Mouse (Mus musculus): Measurements from ENCODE around the gene Tbc1d13. TPM values are rescaled to one million over a fixed set of nuclear protein-coding genes. Genes with fewer than 3 reads are reported as not detected.

Tbc1d13 gene
- total RNA-seq (2014; rRNA removed) (141 and 168 TPM in 2 replicates), polyA plus RNA-seq (2015; fragmentation: Nextera tagmentation; extraction: Ambion mirVana) (8.1 and 10.6 TPM in 2 replicates)

DNA sequence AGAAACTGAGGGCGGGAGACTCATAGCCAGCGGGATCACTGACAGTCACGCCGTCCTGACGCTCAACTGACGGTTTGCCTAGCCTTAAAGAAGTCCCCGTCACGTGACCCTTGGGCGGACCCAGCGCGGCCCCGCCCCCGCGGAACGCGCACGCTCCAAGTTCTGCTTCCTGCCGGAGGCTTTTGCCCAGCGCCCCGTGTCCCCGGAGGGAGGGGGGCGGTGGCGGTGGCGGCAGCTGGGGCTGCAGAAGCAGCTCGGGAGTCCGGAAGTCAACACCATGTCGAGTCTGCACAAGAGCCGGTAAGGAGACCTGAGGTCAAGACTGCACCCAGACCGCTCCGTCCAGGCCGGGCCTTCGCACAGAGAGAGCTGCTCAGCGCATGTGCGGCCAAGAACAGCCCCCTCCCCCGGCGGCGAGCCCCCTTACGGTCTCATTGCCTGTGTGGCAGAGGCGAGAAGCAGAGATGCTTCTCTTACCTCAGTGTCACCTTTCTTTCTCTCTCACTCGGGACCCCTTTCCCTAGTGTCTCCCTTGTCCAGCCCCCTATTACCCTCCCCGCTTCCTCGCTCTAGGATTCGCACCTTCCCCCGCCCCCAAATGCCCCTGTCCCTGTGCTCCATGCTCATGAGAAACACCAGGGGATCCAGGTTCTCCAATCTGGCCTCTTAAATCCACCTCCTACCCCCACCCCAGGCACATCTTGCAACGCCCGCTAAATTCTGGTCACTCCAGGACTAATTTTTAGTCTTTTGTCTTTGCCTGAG, at the start of gene Tbc1d13:
TSS of gene Tbc1d13 (plus strand) at position 134 of the 765 bp plus-strand sequence.
- peak within 1 kb of the TSS; percentile 79 for H3K9ac ChIP-seq (replicated peaks; ENCODE audit: low read length, poor library complexity, severe bottlenecking)
- TF ChIP-seq CTCF (IDR thresholded peaks at IDR 0.05): no peak
- peaks cover 5% of the 10 kb centered on the region; the same call in 1 of the 2 replicates for H3K36me3 ChIP-seq (ENCODE audit: insufficient read depth, low read length)
- H3K4me2 ChIP-seq (ENCODE audit: low read depth, low read length, poor library complexity, severe bottlenecking): peak within 1 kb of the TSS; percentile 90
- H3K9me3 ChIP-seq (ENCODE audit: low read length): no peaks in the 10 kb centered on the region
- peak within 1 kb of the TSS; percentile 80 for H3K27ac ChIP-seq (ENCODE audit: low read depth, low read length)
- H3K27me3 ChIP-seq (ENCODE audit: insufficient read depth, low read length): no peaks in the 10 kb centered on the region
- ATAC-seq (ENCODE audit: low FRiP score): peak; percentile 93
- H3K4me3 ChIP-seq (ENCODE audit: low read depth, low read length): peak within 1 kb of the TSS; percentile 78
- under 1% methylated on average over 46 of the region's 46 CpGs for WGBS
- H3K4me1 ChIP-seq (ENCODE audit: insufficient read depth, low read length): peaks cover 11% of the 10 kb centered on the region; the same call in 1 of the 2 replicates
- DNase-seq (ENCODE audit: low spot score): peak; percentile 96

DNA sequence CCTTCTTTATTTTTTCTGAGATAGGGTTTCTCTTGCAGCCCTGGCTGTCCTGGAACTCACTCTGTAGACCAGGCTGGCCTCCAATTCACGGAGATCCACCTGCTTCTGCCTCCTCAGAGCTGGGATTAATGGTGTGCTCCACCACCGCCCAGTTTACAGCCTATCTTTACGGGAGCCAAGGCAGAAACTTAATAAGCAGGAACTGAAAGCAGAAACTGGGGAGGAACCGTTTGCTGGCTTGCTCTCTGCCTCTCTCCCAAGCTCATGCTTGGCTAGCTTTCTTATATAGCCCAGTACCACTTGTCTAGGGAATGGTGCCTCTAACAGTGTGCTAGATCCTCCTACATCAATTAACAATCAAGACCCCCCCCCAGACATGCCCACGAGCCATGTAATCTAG, 49.4 kb upstream of the Tbc1d13 start:
- Histone ChIP-seq H3K27me3 (ENCODE audit: insufficient read depth, low read length) (no peaks in the 10 kb centered on the region), H3K4me2 (ENCODE audit: low read depth, low read length, poor library complexity, severe bottlenecking) (no peak overlapping the region; the same call in 1 of the 2 replicates), H3K9me3 (ENCODE audit: low read length) (no peaks in the 10 kb centered on the region), H3K4me3 (ENCODE audit: low read depth, low read length) (no peak overlapping the region), H3K9ac (replicated peaks; ENCODE audit: low read length, poor library complexity, severe bottlenecking) (no peak overlapping the region), H3K4me1 (ENCODE audit: insufficient read depth, low read length) (peaks cover 3% of the 10 kb centered on the region; the same call in 1 of the 2 replicates), H3K36me3 (ENCODE audit: insufficient read depth, low read length) (no peaks in the 10 kb centered on the region), H3K27ac (ENCODE audit: low read depth, low read length) (no peak overlapping the region)
- ATAC-seq (ENCODE audit: low FRiP score) (no peak), DNase-seq (ENCODE audit: low spot score) (no peak)
- 58% methylated on average over 5 of the region's 5 CpGs for WGBS
- TF ChIP-seq CTCF (IDR thresholded peaks at IDR 0.05): no peak

DNA sequence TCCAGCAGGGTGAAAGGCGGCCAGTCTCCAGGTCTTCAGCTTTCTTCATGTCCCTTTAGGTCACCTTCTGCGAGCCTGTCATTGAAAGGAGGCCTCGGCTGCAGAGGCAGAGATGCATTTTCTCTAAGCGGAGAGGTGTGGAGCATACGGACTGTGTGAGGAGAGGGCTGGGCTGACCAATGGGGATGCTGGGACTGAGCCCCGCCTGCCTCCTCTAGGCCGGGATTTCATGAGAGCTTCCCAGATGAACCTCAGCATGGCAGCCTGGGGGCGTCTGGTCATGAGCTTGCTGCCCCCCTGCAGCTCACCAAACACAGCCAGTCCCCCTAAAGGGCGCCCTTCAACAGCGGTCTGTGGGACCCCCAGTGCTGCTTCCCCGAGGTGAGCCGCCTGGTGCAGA, 48.9 kb upstream of the Tbc1d13 start:
- no peaks in the 10 kb centered on the region for H3K9me3 ChIP-seq (ENCODE audit: low read length)
- no peak overlapping the region for H3K9ac ChIP-seq (replicated peaks; ENCODE audit: low read length, poor library complexity, severe bottlenecking)
- H3K36me3 ChIP-seq (ENCODE audit: insufficient read depth, low read length): no peaks in the 10 kb centered on the region
- H3K4me2 ChIP-seq (ENCODE audit: low read depth, low read length, poor library complexity, severe bottlenecking): peak overlapping the region; percentile 28
- no peak overlapping the region for H3K4me3 ChIP-seq (ENCODE audit: low read depth, low read length)
- TF ChIP-seq CTCF (IDR thresholded peaks at IDR 0.05): no peak
- ATAC-seq (ENCODE audit: low FRiP score) (no peak), DNase-seq (ENCODE audit: low spot score) (no peak)
- 15% methylated on average over 12 of the region's 12 CpGs for WGBS
- no peaks in the 10 kb centered on the region for H3K27me3 ChIP-seq (ENCODE audit: insufficient read depth, low read length)
- H3K27ac ChIP-seq (ENCODE audit: low read depth, low read length): no peak overlapping the region
- H3K4me1 ChIP-seq (ENCODE audit: insufficient read depth, low read length): peaks cover 3% of the 10 kb centered on the region; the same call in 1 of the 2 replicates

DNA sequence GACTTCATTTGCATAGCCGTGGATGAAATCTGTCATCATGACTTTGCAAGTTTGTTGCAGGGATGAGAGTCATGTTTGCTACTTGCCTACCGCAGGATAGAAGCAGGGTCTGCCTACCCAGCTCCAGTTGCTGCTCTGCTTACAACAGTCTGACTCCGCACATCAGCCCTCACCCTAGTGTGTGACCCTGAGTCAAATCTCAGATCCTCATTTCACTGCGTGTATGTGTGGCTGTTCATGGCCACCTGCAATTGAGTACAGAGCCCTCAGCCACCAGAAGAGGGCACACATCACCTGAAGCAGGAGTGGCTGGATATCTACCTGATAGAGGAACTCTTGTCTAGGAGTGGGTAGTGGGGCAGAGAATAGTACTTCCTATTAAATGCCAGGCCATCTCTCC, 46.2 kb upstream of the Tbc1d13 start:
- no peak for TF ChIP-seq CTCF (IDR thresholded peaks at IDR 0.05)

DNA sequence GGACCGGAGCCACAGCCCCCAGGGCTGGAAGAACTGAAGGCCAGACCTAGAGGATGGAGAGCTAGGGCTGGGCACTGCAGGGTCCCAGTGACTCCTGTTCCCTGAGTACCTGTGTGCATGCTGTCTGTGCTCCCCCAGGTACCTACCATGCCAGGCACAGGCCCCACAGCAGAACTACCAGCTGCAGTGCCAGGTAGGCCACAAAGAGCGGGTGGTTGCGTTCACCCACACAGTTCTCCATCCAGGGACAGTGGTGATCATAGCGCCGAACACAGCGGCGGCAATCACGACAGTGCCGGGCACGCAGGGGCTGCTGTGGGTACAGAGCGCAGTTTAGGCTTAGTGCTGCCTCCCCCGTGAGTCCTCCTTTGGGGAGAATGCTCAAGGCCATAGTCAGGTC, 42.0 kb upstream of the Tbc1d13 start:
- WGBS: 94% methylated on average over 12 of the region's 12 CpGs
- no peaks in the 10 kb centered on the region for H3K27me3 ChIP-seq (ENCODE audit: insufficient read depth, low read length)
- no peak overlapping the region for H3K9ac ChIP-seq (replicated peaks; ENCODE audit: low read length, poor library complexity, severe bottlenecking)
- no peak for TF ChIP-seq CTCF (IDR thresholded peaks at IDR 0.05)
- H3K4me3 ChIP-seq (ENCODE audit: low read depth, low read length): no peak overlapping the region
- no peaks in the 10 kb centered on the region for H3K9me3 ChIP-seq (ENCODE audit: low read length)
- ATAC-seq (ENCODE audit: low FRiP score) (no peak), DNase-seq (ENCODE audit: low spot score) (no peak)
- no peaks in the 10 kb centered on the region for H3K36me3 ChIP-seq (ENCODE audit: insufficient read depth, low read length)
- H3K27ac ChIP-seq (ENCODE audit: low read depth, low read length): no peak overlapping the region
- H3K4me2 ChIP-seq (ENCODE audit: low read depth, low read length, poor library complexity, severe bottlenecking): no peak overlapping the region
- H3K4me1 ChIP-seq (ENCODE audit: insufficient read depth, low read length): 0 out of 2 replicates have a peak, but pooled peaks cover 7% of the 10 kb centered on the region

More for the DNA sequence above, 46.2 kb upstream of the Tbc1d13 start:
- Histone ChIP-seq H3K4me1 (ENCODE audit: insufficient read depth, low read length) (peaks cover 3% of the 10 kb centered on the region; the same call in 1 of the 2 replicates), H3K27me3 (ENCODE audit: insufficient read depth, low read length) (no peaks in the 10 kb centered on the region), H3K9me3 (ENCODE audit: low read length) (no peaks in the 10 kb centered on the region), H3K9ac (replicated peaks; ENCODE audit: low read length, poor library complexity, severe bottlenecking) (no peak overlapping the region), H3K4me3 (ENCODE audit: low read depth, low read length) (no peak overlapping the region), H3K36me3 (ENCODE audit: insufficient read depth, low read length) (no peaks in the 10 kb centered on the region), H3K4me2 (ENCODE audit: low read depth, low read length, poor library complexity, severe bottlenecking) (no peak overlapping the region), H3K27ac (ENCODE audit: low read depth, low read length) (no peak overlapping the region)
- WGBS: 92% methylated on average over 4 of the region's 4 CpGs
- ATAC-seq (ENCODE audit: low FRiP score): no peak
- DNase-seq (ENCODE audit: low spot score): no peak

DNA sequence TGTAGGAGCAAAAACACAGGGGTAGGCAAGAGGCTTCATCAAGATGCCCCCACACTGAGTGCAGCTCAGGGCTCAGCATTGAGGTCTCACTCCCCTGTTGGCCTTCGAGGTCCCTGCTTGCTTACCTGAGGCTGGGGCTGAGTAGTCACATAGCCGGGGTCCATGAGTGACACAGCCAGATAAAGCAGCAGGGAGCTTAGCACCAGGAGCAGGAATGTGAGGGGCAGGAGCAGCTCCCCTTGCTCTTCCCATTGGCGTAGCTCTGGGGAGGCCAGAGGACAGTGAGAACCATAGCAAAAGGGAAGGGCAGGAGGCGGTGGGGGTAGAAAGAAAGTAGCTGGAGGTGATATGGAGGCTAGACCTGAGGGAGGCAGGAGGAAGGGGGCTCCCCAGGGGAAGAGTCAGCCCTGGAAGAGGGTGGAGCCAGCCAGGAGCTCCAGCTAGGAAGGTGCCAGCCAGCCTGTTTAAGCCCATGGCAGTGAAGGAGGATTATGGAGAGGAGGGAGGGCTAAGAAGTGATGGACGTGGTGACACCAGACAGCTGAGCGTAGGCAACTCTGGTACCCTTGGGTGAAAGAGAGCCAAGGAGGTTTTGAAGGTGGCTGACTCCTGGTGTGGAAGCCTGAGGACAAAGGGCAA, 41.1 kb upstream of the Tbc1d13 start:
- Histone ChIP-seq H3K36me3 (ENCODE audit: insufficient read depth, low read length) (peaks cover 6% of the 10 kb centered on the region), H3K4me1 (ENCODE audit: insufficient read depth, low read length) (0 out of 2 replicates have a peak, but pooled peaks cover 7% of the 10 kb centered on the region), H3K27ac (ENCODE audit: low read depth, low read length) (no peak overlapping the region), H3K4me3 (ENCODE audit: low read depth, low read length) (peak overlapping the region; percentile 47; the same call in 1 of the 2 replicates), H3K4me2 (ENCODE audit: low read depth, low read length, poor library complexity, severe bottlenecking) (peak overlapping the region; percentile 78), H3K27me3 (ENCODE audit: insufficient read depth, low read length) (no peaks in the 10 kb centered on the region), H3K9ac (replicated peaks; ENCODE audit: low read length, poor library complexity, severe bottlenecking) (no peak overlapping the region), H3K9me3 (ENCODE audit: low read length) (no peaks in the 10 kb centered on the region)
- DNase-seq (ENCODE audit: low spot score) (no peak), ATAC-seq (ENCODE audit: low FRiP score) (no peak)
- WGBS: 58% methylated on average over 6 of the region's 6 CpGs
- no peak for TF ChIP-seq CTCF (IDR thresholded peaks at IDR 0.05)
